Mouse (Mus musculus) cerebellum, adult 2 months (tissue): ENCODE results near the gene Dlgap1. TPM values are rescaled to one million over a fixed set of nuclear protein-coding genes. Genes with fewer than 3 reads are reported as not detected.

ENCODE experiments used
- DNase-seq, 2 experiments: peaks; one replicate each; pipeline ENCODE4 v3.0.0; 2021
- H3K27ac ChIP-seq: fragments of 200-500 bp; 2 replicates; pipeline ENCODE4 v1.5.1; 2012; ENCODE audit warnings: low read length, control low read depth, inconsistent platforms; ENCODE audit not compliant: insufficient read depth
- H3K27me3 ChIP-seq: fragments of 200-500 bp; 2 replicates; pipeline ENCODE4 v1.6.1; 2012; ENCODE audit warnings: inconsistent platforms, mild to moderate bottlenecking, low read length, moderate library complexity; ENCODE audit not compliant: control insufficient read depth, insufficient read depth
- H3K4me1 ChIP-seq: fragments of 200-500 bp; 2 replicates; pipeline ENCODE4 v1.6.1; 2011; ENCODE audit warnings: low read length; ENCODE audit not compliant: control insufficient read depth, insufficient read depth
- H3K4me3 ChIP-seq: fragments of 200-500 bp; replicated peaks from 2 replicates; pipeline ENCODE3; 2011; ENCODE audit warnings: mild to moderate bottlenecking, low read depth, low read length, control low read depth; ENCODE audit not compliant: insufficient read depth
- CTCF ChIP-seq: fragments of 200-500 bp; IDR thresholded peaks from 2 replicates; pipeline ENCODE4 v1.5.1; 2011; ENCODE audit warnings: low read depth, mild to moderate bottlenecking, control low read depth, low read length, moderate library complexity, borderline replicate concordance; ENCODE audit not compliant: insufficient read depth
- POLR2A ChIP-seq: fragments of 200-500 bp; IDR thresholded peaks from 2 replicates; pipeline ENCODE4 v1.6.1; 2011; ENCODE audit warnings: low read length, control low read depth, borderline replicate concordance; ENCODE audit not compliant: insufficient read depth
- WGBS: fragments of 180-500 bp; shearing (Covaris S2); methylation state at CpG from one replicate; pipeline ENCODE4 v1.1.7; 2018; 5-methylcytosine and 5-hydroxymethylcytosine counted together
- polyA plus RNA-seq: library from polyadenylated mRNA; depleted of rRNA; stranded (reverse); fragments of >200 nt; gene quantifications from 2 replicates; pipeline ENCODE4 v1.2.3, GENCODE M21; 2012

Gene Dlgap1
- polyA plus RNA-seq, 1 experiment = 172 TPM

DNA sequence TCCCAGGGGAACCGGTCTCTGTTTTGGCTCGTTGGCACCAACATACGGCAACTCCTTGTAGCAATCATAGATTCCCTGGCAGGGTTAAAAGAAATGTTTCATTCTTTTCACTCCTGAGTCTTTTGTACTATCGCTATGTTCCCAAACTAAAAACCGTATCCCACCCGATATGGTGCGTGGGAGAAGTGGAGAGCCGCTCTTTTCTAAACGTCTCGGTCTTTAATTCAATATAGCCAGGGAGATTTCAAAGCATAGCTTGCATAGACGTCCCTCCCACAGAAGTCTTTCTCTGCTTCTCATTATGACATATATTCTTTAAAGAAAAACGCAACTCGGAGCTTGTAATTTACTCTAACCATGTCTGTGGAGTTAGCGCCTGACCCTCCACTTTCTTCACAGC, 833.1 kb downstream of the Dlgap1 start:
- H3K4me3 ChIP-seq = no peak overlapping the region
- TF ChIP-seq POLR2A = no peak
- TF ChIP-seq CTCF = no peak
- no peaks in the 10 kb centered on the region for H3K27me3 ChIP-seq
- no peak overlapping the region for H3K27ac ChIP-seq
- WGBS = 78% methylated on average over 14 of the region's 14 CpGs
- H3K4me1 ChIP-seq = no peaks in the 10 kb centered on the region
- no peak for DNase-seq

GRCm38 (mm10) chr17:70805866-70806265, 837.0 kb downstream of the Dlgap1 start:
- H3K4me1 ChIP-seq = no peaks in the 10 kb centered on the region
- H3K4me3 ChIP-seq = no peak overlapping the region
- no peak for DNase-seq
- no peaks in the 10 kb centered on the region for H3K27me3 ChIP-seq
- H3K27ac ChIP-seq = no peak overlapping the region
- 95% methylated on average over 9 of the region's 9 CpGs for WGBS
- TF ChIP-seq CTCF (no peak), POLR2A (no peak)

GRCm38 (mm10) chr17:70806600-70806999, 837.7 kb downstream of the Dlgap1 start:
- WGBS = 95% methylated on average over 2 of the region's 2 CpGs
- no peaks in the 10 kb centered on the region for H3K27me3 ChIP-seq

DNA sequence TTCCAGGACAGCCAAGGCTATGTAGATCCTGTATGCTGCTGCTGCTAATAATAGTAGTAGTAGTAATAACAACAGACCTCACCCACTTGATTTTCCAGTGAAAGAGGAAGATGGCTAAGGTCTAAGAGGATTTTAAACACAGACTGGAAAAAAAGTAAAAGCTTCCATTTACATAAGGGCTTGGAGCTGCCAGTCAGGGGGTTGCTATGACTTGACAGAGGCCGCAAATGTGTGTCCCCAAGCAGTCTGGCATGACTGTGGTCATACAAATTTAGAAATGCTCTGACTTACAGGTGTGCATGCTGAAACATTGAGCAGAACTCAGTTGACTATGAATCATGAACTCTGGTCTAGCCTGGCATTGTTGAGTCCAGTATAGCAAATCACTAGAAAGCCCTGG, 839.0 kb downstream of the Dlgap1 start:
- DNase-seq = no peak
- TF ChIP-seq POLR2A = no peak
- no peak for TF ChIP-seq CTCF
- H3K4me1 ChIP-seq = no peaks in the 10 kb centered on the region
- no peak overlapping the region for H3K27ac ChIP-seq
- H3K4me3 ChIP-seq = no peak overlapping the region
- no peaks in the 10 kb centered on the region for H3K27me3 ChIP-seq
- 96% methylated on average over 1 of the region's 1 CpGs for WGBS

More at GRCm38 (mm10) chr17:70806600-70806999, 837.7 kb downstream of the Dlgap1 start:
- Histone ChIP-seq H3K4me3 (no peak overlapping the region), H3K27ac (no peak overlapping the region), H3K4me1 (no peaks in the 10 kb centered on the region)
- no peak for DNase-seq
- no peak for TF ChIP-seq POLR2A

DNA sequence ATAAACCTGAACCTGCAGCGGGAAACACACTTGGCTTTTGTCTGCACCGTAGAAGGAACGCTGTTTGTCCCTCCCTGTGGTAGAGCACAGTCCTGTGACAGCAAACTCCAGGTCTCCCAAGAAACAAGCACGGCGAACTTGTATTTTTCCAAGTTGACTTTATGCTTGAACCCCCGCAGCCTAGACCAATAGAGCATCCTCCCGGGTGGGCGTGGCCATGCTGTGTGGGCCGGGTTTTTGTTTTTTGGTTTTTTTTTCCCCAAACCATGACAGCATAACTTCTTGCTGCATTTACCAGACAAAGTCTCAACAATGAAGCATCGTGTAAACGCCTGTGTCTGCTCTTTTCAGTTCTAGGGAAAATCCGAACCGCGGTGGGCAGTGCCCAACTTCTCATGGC, 840.0 kb downstream of the Dlgap1 start:
- WGBS = 49% methylated on average over 14 of the region's 14 CpGs
- Histone ChIP-seq H3K4me3 (no peak overlapping the region), H3K4me1 (no peaks in the 10 kb centered on the region), H3K27me3 (no peaks in the 10 kb centered on the region), H3K27ac (no peak overlapping the region)
- DNase-seq = no peak
- TF ChIP-seq POLR2A = no peak
- no peak for TF ChIP-seq CTCF

DNA sequence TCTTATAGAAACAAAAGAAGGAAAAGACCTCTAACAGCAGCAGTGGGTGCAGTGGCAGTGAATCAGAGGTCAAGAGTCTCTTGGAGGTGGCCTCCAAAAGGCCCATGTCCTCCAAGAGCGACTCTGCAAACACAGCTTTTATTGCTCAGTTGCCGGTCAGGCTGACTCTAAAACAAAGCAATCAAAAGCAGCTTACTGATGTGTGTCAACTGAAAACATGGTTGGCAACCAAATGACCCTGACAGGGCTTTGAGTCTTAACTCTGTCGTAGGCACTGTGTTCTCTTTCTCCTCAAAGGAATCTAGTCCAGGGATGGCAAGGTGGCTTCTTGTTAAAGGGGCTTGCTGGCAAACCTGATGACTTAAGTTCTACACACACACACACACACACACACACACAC, 840.9 kb downstream of the Dlgap1 start:
- Histone ChIP-seq H3K27ac (no peak overlapping the region), H3K4me1 (no peaks in the 10 kb centered on the region), H3K4me3 (no peak overlapping the region), H3K27me3 (no peaks in the 10 kb centered on the region)
- DNase-seq = no peak
- TF ChIP-seq POLR2A (no peak), CTCF (no peak)
- WGBS = 67% methylated on average over 3 of the region's 3 CpGs

- DNase-seq = no peak
- no peaks in the 10 kb centered on the region for H3K4me1 ChIP-seq
- no peak overlapping the region for H3K27ac ChIP-seq
- WGBS = 92% methylated on average over 5 of the region's 5 CpGs
- H3K27me3 ChIP-seq = no peaks in the 10 kb centered on the region
- H3K4me3 ChIP-seq = no peak overlapping the region
- TF ChIP-seq POLR2A (no peak), CTCF (no peak)
Observed at GRCm38 (mm10) chr17:70810795-70811194, 841.9 kb downstream of the Dlgap1 start.

DNA sequence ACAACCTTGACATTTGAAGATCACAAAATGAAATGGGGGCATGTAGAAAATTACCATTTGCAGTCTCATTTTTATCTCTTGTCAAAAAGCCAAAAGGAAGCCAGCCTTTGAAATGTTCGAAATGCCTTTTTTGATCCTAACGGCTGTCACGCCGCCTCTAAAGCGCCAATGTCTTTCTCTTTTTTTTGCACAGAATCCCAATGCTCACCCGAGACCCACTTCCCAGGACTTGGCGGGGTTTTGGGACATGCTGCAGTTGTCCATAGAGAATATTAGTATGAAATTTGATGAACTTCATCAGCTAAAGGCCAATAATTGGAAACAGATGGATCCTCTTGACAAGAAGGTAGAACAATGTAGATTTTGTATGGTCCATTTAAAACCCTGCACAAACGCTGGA, 846.1 kb downstream of the Dlgap1 start:
- no peak for DNase-seq
- 59% methylated on average over 8 of the region's 8 CpGs for WGBS
- Histone ChIP-seq H3K4me3 (no peak overlapping the region), H3K27ac (no peak overlapping the region), H3K4me1 (no peaks in the 10 kb centered on the region), H3K27me3 (no peaks in the 10 kb centered on the region)
- TF ChIP-seq CTCF = no peak

- 48% methylated on average over 50 of the region's 51 CpGs for WGBS
- TF ChIP-seq POLR2A (no peak), CTCF (no peak)
- H3K4me3 ChIP-seq = no peak overlapping the region
Observed at GRCm38 (mm10) chr17:70817862-70818451, 849.1 kb downstream of the Dlgap1 start.

More at GRCm38 (mm10) chr17:70817862-70818451, 849.1 kb downstream of the Dlgap1 start:
- Histone ChIP-seq H3K27ac (no peak overlapping the region), H3K4me1 (no peaks in the 10 kb centered on the region), H3K27me3 (no peaks in the 10 kb centered on the region)
- no peak for DNase-seq
